In genomic region chr16:29939331-29939850, GRCm38 (mm10) we compare ENCODE assay signal across 23 mouse cellular contexts.
DNase-seq lines count a peak whose midpoint lies in the region; ATAC-seq and TF ChIP-seq lines count a peak whose summit lies in the region.
"Had no signal": no experiment of that assay in that cellular context is flagged by ENCODE, and none has a peak within 500 bp of the region (broad histone marks: within the 10 kb centered on the region; RNA-seq: fewer than 3 reads in every experiment).

No protein-coding gene starts in this region.

- H3K9ac ChIP-seq in heart, adult 2 months (ENCODE audit: low read depth, low read length): no peak overlapping the region
- H3K9ac ChIP-seq in heart, embryonic 12.5 days: no peak overlapping the region
- no peak overlapping the region for H3K9ac ChIP-seq in limb, embryonic 13.5 days
- H3K9ac ChIP-seq: forebrain, embryonic 13.5 days; forebrain, postnatal 0 days; heart, embryonic 13.5 days; hindbrain, embryonic 12.5 days had no signal

- H3K79me2 ChIP-seq in heart, adult 2 months (replicated peaks; ENCODE audit: control insufficient read depth, insufficient read depth, low read length): no peaks in the 10 kb centered on the region

- WGBS in heart, adult 2 months: 82% methylated on average over 8 of the region's 8 CpGs
- WGBS in heart, embryonic 12.5 days: 82% methylated on average over 8 of the region's 8 CpGs
- WGBS in embryonic facial prominence, embryonic 10.5 days: 88% methylated on average over 8 of the region's 8 CpGs
- WGBS in limb, embryonic 13.5 days: 64% methylated on average over 8 of the region's 8 CpGs

- H3K36me3 ChIP-seq in heart, adult 2 months (ENCODE audit: control insufficient read depth, insufficient read depth, low read length): peaks cover 7% of the 10 kb centered on the region; the same call in 1 of the 2 replicates
- no peaks in the 10 kb centered on the region for H3K36me3 ChIP-seq in heart, embryonic 12.5 days
- no peaks in the 10 kb centered on the region for H3K36me3 ChIP-seq in embryonic facial prominence, embryonic 10.5 days (replicated peaks)
- no peaks in the 10 kb centered on the region for H3K36me3 ChIP-seq in limb, embryonic 13.5 days
- H3K36me3 ChIP-seq: heart, embryonic 13.5 days; hindbrain, embryonic 12.5 days had no signal

- no peak for TF ChIP-seq POLR2A in heart, adult 2 months (IDR thresholded peaks at IDR 0.05; ENCODE audit: insufficient read depth, low read depth, low read length)

- TF ChIP-seq EP300 in heart, adult 2 months (IDR thresholded peaks at IDR 0.05; ENCODE audit: insufficient read depth, low read depth, low read length): no peak

- peaks cover 11% of the 10 kb centered on the region for H3K4me1 ChIP-seq in heart, adult 2 months (ENCODE audit: control insufficient read depth, insufficient read depth, low read length)
- peaks cover 25% of the 10 kb centered on the region for H3K4me1 ChIP-seq in heart, embryonic 12.5 days (replicated peaks)
- peaks cover 21% of the 10 kb centered on the region for H3K4me1 ChIP-seq in embryonic facial prominence, embryonic 10.5 days
- peaks cover 26% of the 10 kb centered on the region for H3K4me1 ChIP-seq in limb, embryonic 13.5 days
- H3K4me1 ChIP-seq: forebrain, embryonic 13.5 days; hindbrain, embryonic 12.5 days had no signal

- intact Hi-C loops in gastrocnemius, adult 2 months (cut with DNase I): no loop called here
- intact Hi-C loops in heart, adult 2 months (cut with DNase I): no loop called here

- peak; percentile 49 for DNase-seq in gastrocnemius, adult 2 months
- DNase-seq in gastrocnemius, postnatal 10 days: no peak
- no peak for DNase-seq in heart, adult 2 months
- no peak for DNase-seq in embryonic facial prominence, embryonic 10.5 days (ENCODE audit: low spot score)
- DNase-seq in urinary bladder, postnatal 10 days (ENCODE audit: low spot score): no peak
- no peak for DNase-seq in layer of hippocampus, postnatal 10 days (ENCODE audit: low spot score in 2 of 2)
- DNase-seq: adrenal gland, adult 2 months; cerebellum, adult 11-12 months; cerebellum, adult 9-11 months; cerebellum, postnatal 36 days; forebrain, postnatal 0 days; heart, postnatal 4 days; kidney, adult 18-20 months had no signal

- H3K4me2 ChIP-seq in heart, embryonic 12.5 days: no peak overlapping the region
- H3K4me2 ChIP-seq in limb, embryonic 13.5 days (replicated peaks): peak overlapping the region; percentile 31
- H3K4me2 ChIP-seq: forebrain, embryonic 13.5 days; heart, embryonic 13.5 days; hindbrain, embryonic 12.5 days had no signal

- peak overlapping the region; percentile 83 for H3K27ac ChIP-seq in gastrocnemius, adult 2 months
- H3K27ac ChIP-seq in heart, adult 2 months: peak overlapping the region; percentile 67
- no peak overlapping the region for H3K27ac ChIP-seq in heart, embryonic 12.5 days (ENCODE audit: poor library complexity, severe bottlenecking)
- 0 out of 2 replicates have a peak overlapping the region, but pooled peaks have one; percentile 10 for H3K27ac ChIP-seq in embryonic facial prominence, embryonic 10.5 days (replicated peaks)
- no peak overlapping the region for H3K27ac ChIP-seq in limb, embryonic 13.5 days
- H3K27ac ChIP-seq: forebrain, embryonic 13.5 days; heart, embryonic 13.5 days; hindbrain, embryonic 12.5 days had no signal

- no peaks in the 10 kb centered on the region for H3K27me3 ChIP-seq in heart, adult 2 months (ENCODE audit: control insufficient read depth, insufficient read depth, low read length)
- H3K27me3 ChIP-seq in heart, embryonic 12.5 days (replicated peaks): no peaks in the 10 kb centered on the region
- H3K27me3 ChIP-seq in embryonic facial prominence, embryonic 10.5 days (replicated peaks; ENCODE audit: low read depth, poor library complexity, severe bottlenecking): peaks cover 16% of the 10 kb centered on the region; the same call in 1 of the 2 replicates
- peaks cover 53% of the 10 kb centered on the region for H3K27me3 ChIP-seq in limb, embryonic 13.5 days
- H3K27me3 ChIP-seq: CH12.LX; forebrain, embryonic 13.5 days; heart, embryonic 13.5 days; Patski had no signal

- H3K9me3 ChIP-seq in heart, embryonic 12.5 days (replicated peaks): no peaks in the 10 kb centered on the region
- no peaks in the 10 kb centered on the region for H3K9me3 ChIP-seq in embryonic facial prominence, embryonic 10.5 days
- H3K9me3 ChIP-seq in limb, embryonic 13.5 days: no peaks in the 10 kb centered on the region
- H3K9me3 ChIP-seq: forebrain, embryonic 13.5 days; heart, embryonic 13.5 days; hindbrain, embryonic 12.5 days had no signal

- no peak for ATAC-seq in heart, embryonic 12.5 days (ENCODE audit: insufficient number of reproducible peaks, low FRiP score)
- ATAC-seq in limb, embryonic 13.5 days (ENCODE audit: low FRiP score, low read depth): no peak
- ATAC-seq: activated CD4-positive, CD25-positive, alpha-beta regulatory T cell, adult 4 months; forebrain, embryonic 13.5 days; forebrain, postnatal 0 days; hindbrain, embryonic 16.5 days; inflammation-experienced regulatory T-cells, adult 6 months; Patski had no signal

- H3K4me3 ChIP-seq in gastrocnemius, adult 2 months: peak overlapping the region; percentile 19; the same call in 1 of the 2 replicates
- no peak overlapping the region for H3K4me3 ChIP-seq in heart, adult 2 months
- H3K4me3 ChIP-seq in heart, embryonic 12.5 days: no peak overlapping the region
- no peak overlapping the region for H3K4me3 ChIP-seq in embryonic facial prominence, embryonic 10.5 days
- H3K4me3 ChIP-seq in limb, embryonic 13.5 days: no peak overlapping the region
- H3K4me3 ChIP-seq: forebrain, embryonic 13.5 days; heart, embryonic 13.5 days; hindbrain, embryonic 12.5 days had no signal

- TF ChIP-seq CTCF in gastrocnemius, adult 2 months (IDR thresholded peaks at IDR 0.05): no peak
- TF ChIP-seq CTCF in heart, adult 2 months (IDR thresholded peaks at IDR 0.05): no peak

Comparison
In these comparisons a context has a peak if more than half of its experiments do, and no peak if none do; other contexts are left out.
1. H3K27ac ChIP-seq: peak in gastrocnemius, adult 2 months (single experiment), heart, adult 2 months (single experiment) and embryonic facial prominence, embryonic 10.5 days (single experiment); none in heart, embryonic 12.5 days (single experiment) and limb, embryonic 13.5 days (single experiment).